Mouse (Mus musculus) lung, embryonic 15.5 days (tissue): ENCODE data around the gene Mettl23. TPM values are rescaled to one million over a fixed set of nuclear protein-coding genes. Genes with fewer than 3 reads are reported as not detected.
"Not testable (repeated sequence)": the region's sequence is repeated elsewhere in the genome, so short reads cannot be mapped to it uniquely, and the experiment has no call there.

Experiments
- ATAC-seq: fragments of 200-750 bp; cut with Nextera tagmentation; 2 replicates; pipeline ENCODE4 v1.8.0; 2017; ENCODE audit warnings: moderate number of reproducible peaks, borderline replicate concordance; ENCODE audit not compliant: low FRiP score, low TSS enrichment; ENCODE audit errors: extremely low read depth
- H3K27ac ChIP-seq: fragments of 300-500 bp; sonication (generic); 2 replicates; pipeline ENCODE4 v1.5.1; 2015; ENCODE audit warnings: moderate library complexity, mild to moderate bottlenecking, inconsistent platforms
- H3K27me3 ChIP-seq: fragments of 300-500 bp; sonication (generic); 2 replicates; pipeline ENCODE4 v1.6.1; 2015; ENCODE audit warnings: inconsistent platforms
- H3K36me3 ChIP-seq: fragments of 300-500 bp; sonication (generic); 2 replicates; pipeline ENCODE4 v1.6.1; 2015; ENCODE audit warnings: inconsistent platforms
- H3K4me1 ChIP-seq: fragments of 300-500 bp; sonication (generic); 2 replicates; pipeline ENCODE4 v1.6.1; 2015; ENCODE audit warnings: inconsistent platforms
- H3K4me2 ChIP-seq: fragments of 300-500 bp; sonication (generic); 2 replicates; pipeline ENCODE4 v1.6.1; 2015; ENCODE audit warnings: inconsistent platforms, mild to moderate bottlenecking, moderate library complexity
- H3K4me3 ChIP-seq: fragments of 300-500 bp; sonication (generic); 2 replicates; pipeline ENCODE4 v1.5.1; 2015; ENCODE audit warnings: mild to moderate bottlenecking, inconsistent platforms
- H3K9ac ChIP-seq: fragments of 300-500 bp; sonication (generic); 2 replicates; pipeline ENCODE4 v1.6.1; 2015; ENCODE audit warnings: inconsistent platforms
- H3K9me3 ChIP-seq: fragments of 300-500 bp; sonication (generic); 2 replicates; pipeline ENCODE4 v1.6.1; 2016; ENCODE audit warnings: inconsistent platforms
- WGBS: fragments of 180-500 bp; shearing (Covaris S2); methylation state at CpG from one replicate; pipeline ENCODE4 v1.1.7; 2015; 5-methylcytosine and 5-hydroxymethylcytosine counted together
- polyA plus RNA-seq: library from polyadenylated mRNA; unstranded; fragments of >200 nt; fragmentation: Nextera tagmentation; extraction: Ambion mirVana; gene quantifications from 2 replicates; pipeline ENCODE4 v1.2.1, GENCODE M21; 2015

Mettl23 gene
- polyA plus RNA-seq, 1 experiment from 2014 or later, result 61.3 TPM

DNA sequence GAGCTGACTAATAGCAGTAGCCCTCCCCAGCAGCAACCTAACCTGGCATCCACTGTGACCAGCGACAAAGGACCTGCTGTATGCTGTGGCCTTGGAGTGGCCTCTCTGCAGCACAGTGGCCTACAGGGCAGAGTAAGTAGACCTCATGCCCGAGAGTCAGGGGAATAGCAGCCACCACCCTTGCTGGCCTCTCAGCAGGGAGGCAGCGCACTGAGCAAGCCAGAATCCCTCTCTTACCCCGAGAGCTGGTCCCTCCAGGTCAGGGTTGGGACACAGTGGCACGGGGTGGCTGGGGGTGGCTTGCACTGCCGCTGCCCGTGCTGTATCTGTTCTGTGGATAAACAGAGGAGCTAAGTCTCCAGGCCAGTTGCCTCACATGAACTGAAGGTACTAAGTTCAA lies 3.5 kb upstream of the Mettl23 start:
- H3K27me3 ChIP-seq, result no peaks in the 10 kb centered on the region
- ATAC-seq, result no peak
- peaks cover 28% of the 10 kb centered on the region for H3K4me1 ChIP-seq
- no peak overlapping the region for H3K27ac ChIP-seq
- no peak overlapping the region for H3K4me3 ChIP-seq
- peaks cover 66% of the 10 kb centered on the region for H3K36me3 ChIP-seq
- H3K4me2 ChIP-seq, result no peak overlapping the region
- H3K9ac ChIP-seq, result no peak overlapping the region
- WGBS, result 73% methylated on average over 7 of the region's 7 CpGs
- no peaks in the 10 kb centered on the region for H3K9me3 ChIP-seq

DNA sequence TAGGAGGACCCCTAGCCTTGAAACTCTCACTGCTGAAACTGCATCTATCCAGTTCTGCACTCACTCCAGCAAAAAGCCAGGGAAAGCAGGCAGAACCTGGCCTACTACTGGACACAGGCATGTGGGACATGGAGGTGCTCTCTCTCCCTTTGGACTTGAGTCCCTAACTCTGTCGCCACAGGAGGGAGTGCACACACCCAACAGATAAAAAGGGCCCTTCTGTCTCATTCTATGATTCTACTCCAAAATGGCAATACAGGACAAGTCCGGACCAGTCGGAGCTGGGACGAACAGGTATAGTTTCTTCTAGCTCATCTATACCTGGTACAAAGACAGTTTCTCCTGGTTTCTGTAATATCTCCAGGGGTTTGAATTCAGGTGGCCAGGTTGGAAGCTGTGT lies 2.3 kb upstream of the Mettl23 start:
- 90% methylated on average over 4 of the region's 4 CpGs for WGBS
- peak overlapping the region; percentile 79; the same call in 1 of the 2 replicates for H3K9ac ChIP-seq
- H3K27me3 ChIP-seq, result no peaks in the 10 kb centered on the region
- no peak overlapping the region for H3K27ac ChIP-seq
- H3K4me2 ChIP-seq, result peak overlapping the region; percentile 76
- no peak for ATAC-seq
- H3K36me3 ChIP-seq, result peaks cover 54% of the 10 kb centered on the region
- H3K4me3 ChIP-seq, result no peak overlapping the region
- H3K9me3 ChIP-seq, result no peaks in the 10 kb centered on the region
- peaks cover 29% of the 10 kb centered on the region for H3K4me1 ChIP-seq

DNA sequence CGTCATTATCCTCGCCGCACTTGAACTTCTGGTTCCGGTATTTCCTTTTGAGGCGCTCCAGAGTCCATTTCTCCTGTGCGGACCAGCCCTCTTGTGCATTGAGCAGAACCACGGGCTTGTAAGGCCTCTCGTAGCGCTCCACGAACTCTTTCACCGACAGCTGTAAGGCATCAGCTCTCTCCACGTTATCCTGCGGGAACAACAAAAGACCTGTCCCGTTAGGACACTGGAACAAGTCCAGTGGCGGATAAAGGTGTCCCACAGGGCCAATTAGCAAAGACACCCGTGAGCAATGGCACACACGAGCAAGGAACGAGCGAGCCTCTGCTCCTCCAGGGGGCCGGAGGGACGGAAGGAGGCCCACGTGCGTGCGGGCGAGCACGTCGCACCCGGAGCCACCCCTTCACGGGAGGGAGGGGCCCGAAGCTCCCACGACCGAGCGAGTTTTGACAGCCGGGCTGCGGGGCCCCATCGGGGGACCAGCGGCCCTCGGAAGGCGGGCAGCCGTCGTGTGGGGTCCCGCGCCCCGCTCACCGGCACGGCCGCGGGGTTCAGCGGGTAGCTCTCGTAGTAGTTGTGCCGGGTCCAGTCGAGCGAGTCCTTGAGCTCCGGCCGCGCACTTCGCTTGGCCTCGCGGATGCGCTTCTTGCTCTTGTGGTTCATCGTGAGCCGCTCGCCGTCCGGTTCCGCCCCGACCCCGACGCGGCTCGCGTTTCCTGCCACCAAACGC lies 382 bp upstream of the Mettl23 start:
- H3K4me1 ChIP-seq, result peaks cover 29% of the 10 kb centered on the region
- ATAC-seq, result peak; percentile 56
- H3K4me2 ChIP-seq, result peak overlapping the region; percentile 76
- H3K27ac ChIP-seq, result peak overlapping the region; percentile 97
- no peaks in the 10 kb centered on the region for H3K9me3 ChIP-seq
- H3K4me3 ChIP-seq, result peak overlapping the region; percentile 77
- peak overlapping the region; percentile 79 for H3K9ac ChIP-seq
- no peaks in the 10 kb centered on the region for H3K27me3 ChIP-seq
- under 1% methylated on average over 73 of the region's 73 CpGs for WGBS
- H3K36me3 ChIP-seq, result peaks cover 36% of the 10 kb centered on the region

DNA sequence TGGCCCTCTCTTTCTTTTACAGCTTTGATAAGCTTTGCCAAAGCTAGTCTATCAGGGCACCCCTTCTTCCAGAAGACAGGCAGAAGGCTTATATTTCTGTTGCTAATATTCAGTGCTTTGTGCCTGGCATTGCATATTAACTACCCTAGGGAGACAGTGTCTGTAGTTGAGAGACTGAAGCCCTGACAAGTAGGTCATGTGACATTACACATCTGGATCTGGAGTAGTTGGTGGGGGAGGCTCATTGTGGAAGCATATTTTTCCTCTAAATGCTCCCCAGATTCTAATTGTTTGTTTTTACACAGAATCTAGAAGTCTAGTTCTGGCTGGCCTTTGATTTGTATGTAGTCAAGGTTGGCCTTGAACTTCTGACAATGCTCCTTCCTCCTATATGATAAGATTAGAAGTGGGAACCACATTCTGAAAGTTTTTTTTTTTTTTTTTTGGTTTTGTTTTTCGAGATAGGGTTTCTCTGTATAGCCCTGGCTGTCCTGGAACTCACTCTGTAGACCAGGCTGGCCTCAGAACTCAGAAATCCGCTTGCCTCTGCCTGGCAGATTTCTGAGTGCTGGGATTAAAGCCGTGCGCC lies 3.6 kb downstream of the Mettl23 start:
- Histone ChIP-seq H3K27me3 (no peaks in the 10 kb centered on the region), H3K36me3 (peaks cover 36% of the 10 kb centered on the region), H3K9me3 (no peaks in the 10 kb centered on the region), H3K9ac (no peak overlapping the region), H3K4me3 (no peak overlapping the region), H3K4me2 (no peak overlapping the region), H3K4me1 (peaks cover 34% of the 10 kb centered on the region), H3K27ac (no peak overlapping the region)
- no peak for ATAC-seq
- 80% methylated on average over 4 of the region's 4 CpGs for WGBS

DNA sequence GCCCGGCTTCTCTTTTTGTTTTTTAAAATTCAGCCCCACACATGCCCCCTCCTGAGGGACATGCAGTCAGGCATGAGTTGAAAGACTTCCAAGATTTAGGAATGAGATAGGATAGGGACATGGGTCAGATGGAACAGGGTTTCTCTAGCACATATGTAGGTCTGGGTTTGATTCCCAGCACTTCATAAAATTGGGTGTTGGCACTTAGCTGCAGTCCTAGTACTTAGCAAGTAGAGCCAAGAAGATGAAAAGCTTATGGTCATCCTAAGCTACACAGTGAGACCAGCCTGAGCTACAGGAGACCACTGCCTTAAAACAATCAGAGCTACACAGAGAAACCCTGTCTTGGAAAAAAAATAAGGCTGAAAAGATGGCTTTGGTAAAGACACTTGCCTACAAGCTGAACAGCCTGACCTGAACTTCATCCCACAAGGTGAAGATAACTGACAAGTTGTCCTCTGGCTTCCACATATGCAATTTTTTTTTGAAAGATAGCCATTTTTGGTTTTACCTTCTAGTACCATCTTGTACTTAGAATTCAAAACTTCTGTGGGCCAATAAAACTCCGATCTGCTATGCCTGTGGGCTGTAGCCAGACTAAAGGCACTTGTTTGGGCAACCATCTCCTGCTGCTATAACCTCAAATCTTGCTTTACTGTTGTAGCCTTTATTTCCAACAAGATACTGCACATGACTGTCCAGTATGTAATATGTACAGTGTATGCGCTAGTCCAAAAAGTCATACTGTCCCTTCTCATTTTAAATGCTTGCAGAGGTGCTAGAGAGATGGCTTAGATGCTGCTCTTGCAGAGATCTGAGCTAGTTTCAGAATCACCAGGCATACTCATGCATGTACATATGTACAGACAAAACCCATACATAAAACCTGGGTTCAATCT lies 4.4 kb downstream of the Mettl23 start:
- H3K36me3 ChIP-seq, result peaks cover 38% of the 10 kb centered on the region
- no peaks in the 10 kb centered on the region for H3K27me3 ChIP-seq
- ATAC-seq, result no peak
- no peak overlapping the region for H3K4me3 ChIP-seq
- no peak overlapping the region for H3K9ac ChIP-seq
- WGBS, result 85% methylated on average over 3 of the region's 3 CpGs
- H3K4me2 ChIP-seq, result no peak overlapping the region
- H3K27ac ChIP-seq, result no peak overlapping the region
- no peaks in the 10 kb centered on the region for H3K9me3 ChIP-seq
- H3K4me1 ChIP-seq, result peaks cover 29% of the 10 kb centered on the region

DNA sequence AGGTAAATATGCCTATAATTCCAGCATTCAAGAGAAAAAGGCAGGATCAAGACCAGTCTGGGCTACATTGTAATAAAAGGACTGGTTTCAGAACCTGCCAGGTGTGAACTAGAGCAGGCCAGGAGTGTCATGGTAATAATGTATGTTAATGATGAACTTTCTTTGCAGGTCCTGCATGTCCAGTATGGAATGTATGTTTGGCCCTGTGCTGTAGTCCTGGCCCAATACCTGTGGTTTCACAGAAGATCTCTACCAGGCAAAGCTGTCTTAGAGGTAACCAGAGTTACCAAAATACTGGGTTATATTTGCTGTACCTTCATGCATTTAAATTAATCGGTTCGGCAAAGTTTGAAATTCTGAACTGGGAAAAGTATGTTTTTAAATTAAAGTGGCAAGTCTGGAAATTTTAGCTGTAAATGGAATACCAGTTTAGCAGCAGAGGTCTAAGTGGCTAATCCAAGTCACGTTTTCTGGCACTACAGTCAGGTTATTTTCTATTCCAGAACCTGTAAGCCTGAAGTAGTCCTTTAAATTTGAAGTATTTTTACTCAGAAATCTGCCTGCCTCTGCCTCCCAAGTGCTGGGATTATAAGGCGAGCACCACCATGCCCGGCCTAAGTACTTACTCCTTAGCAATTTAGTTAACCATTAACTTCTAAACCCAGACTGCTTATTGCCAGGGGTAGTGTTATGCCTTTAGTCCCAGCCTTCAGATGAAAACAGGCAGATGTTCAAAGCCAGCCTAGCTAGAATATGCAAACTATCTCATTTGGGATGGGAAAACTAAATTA lies 5.2 kb downstream of the Mettl23 start:
- H3K9ac ChIP-seq, result no peak overlapping the region
- H3K27ac ChIP-seq, result peak overlapping the region; percentile 6; the same call in 1 of the 2 replicates
- H3K36me3 ChIP-seq, result peaks cover 38% of the 10 kb centered on the region

DNA sequence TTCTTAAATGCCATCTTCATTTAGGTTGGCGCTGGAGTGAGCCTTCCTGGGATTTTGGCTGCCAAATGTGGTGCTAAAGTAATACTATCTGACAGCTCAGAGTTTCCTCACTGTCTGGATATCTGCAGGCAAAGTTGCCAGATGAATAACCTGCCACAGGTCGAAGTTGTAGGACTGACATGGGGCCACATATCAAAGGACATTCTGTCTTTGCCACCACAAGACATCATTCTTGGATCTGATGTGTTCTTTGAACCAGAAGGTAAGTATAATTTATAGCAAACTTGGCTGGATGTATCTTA lies 5.8 kb downstream of the Mettl23 start:
- H3K4me1 ChIP-seq, result peaks cover 29% of the 10 kb centered on the region
- not testable (repeated sequence) for H3K4me3 ChIP-seq, H3K9me3 ChIP-seq, H3K9ac ChIP-seq, H3K4me2 ChIP-seq, ATAC-seq, H3K27me3 ChIP-seq
- WGBS, result 74% methylated on average over 2 of the region's 2 CpGs
- H3K36me3 ChIP-seq, result peaks cover 38% of the 10 kb centered on the region
- H3K27ac ChIP-seq, result 0 out of 2 replicates have a peak overlapping the region, but pooled peaks have one; percentile 6

More for the DNA sequence above, 5.2 kb downstream of the Mettl23 start:
- Histone ChIP-seq H3K4me2 (no peak overlapping the region), H3K4me3 (no peak overlapping the region), H3K9me3 (no peaks in the 10 kb centered on the region), H3K27me3 (no peaks in the 10 kb centered on the region), H3K4me1 (peaks cover 29% of the 10 kb centered on the region)
- 66% methylated on average over 5 of the region's 5 CpGs for WGBS
- no peak for ATAC-seq

DNA sequence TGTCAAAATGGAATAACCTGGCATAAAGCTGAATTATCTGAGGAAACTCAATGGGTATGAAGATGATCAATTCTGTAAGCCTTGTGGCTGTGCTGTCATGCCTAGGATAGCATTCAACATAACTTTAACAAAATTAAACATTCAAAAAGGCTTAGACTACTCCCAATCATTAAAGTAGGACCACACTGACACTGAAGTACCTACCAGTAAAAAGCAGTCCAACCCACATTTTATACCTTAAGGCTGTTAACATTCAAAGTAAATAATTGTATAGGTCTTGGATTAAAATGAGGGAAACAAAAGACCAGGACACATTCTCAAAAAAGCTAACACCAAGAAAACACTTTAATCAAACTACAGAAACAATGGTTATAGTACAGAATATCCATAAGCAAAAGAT lies 6.5 kb downstream of the Mettl23 start:
- no peak for ATAC-seq
- Histone ChIP-seq H3K27me3 (no peaks in the 10 kb centered on the region), H3K4me2 (no peak overlapping the region), H3K36me3 (peaks cover 38% of the 10 kb centered on the region), H3K27ac (no peak overlapping the region), H3K9ac (no peak overlapping the region), H3K4me3 (no peak overlapping the region), H3K4me1 (peaks cover 27% of the 10 kb centered on the region), H3K9me3 (no peaks in the 10 kb centered on the region)

DNA sequence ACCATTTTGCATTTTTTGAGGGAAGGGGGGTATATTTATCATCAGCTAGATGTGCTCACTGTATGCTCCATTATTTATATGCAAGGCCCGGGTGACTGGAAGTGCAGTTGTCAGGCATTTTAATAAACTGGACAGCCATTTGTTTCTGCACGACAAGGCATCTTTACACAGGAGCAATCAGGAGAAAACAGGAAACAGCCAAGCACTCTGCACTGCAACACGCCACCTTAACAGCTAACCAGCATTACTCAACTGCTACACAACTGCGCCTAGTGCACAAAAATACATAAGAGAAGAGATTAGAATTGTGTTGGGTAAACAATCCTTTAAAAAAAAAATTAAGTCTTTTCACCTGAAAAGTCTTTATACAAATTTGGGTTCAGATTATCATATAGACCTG lies 7.0 kb downstream of the Mettl23 start:
- Histone ChIP-seq H3K4me1 (peaks cover 31% of the 10 kb centered on the region), H3K4me2 (peak overlapping the region; percentile 77), H3K9ac (peak overlapping the region; percentile 5; the same call in 1 of the 2 replicates), H3K27ac (no peak overlapping the region), H3K36me3 (peaks cover 38% of the 10 kb centered on the region), H3K4me3 (peak overlapping the region; percentile 84), H3K27me3 (no peaks in the 10 kb centered on the region), H3K9me3 (no peaks in the 10 kb centered on the region)
- ATAC-seq, result no peak
- WGBS, result 32% methylated on average over 4 of the region's 4 CpGs

DNA sequence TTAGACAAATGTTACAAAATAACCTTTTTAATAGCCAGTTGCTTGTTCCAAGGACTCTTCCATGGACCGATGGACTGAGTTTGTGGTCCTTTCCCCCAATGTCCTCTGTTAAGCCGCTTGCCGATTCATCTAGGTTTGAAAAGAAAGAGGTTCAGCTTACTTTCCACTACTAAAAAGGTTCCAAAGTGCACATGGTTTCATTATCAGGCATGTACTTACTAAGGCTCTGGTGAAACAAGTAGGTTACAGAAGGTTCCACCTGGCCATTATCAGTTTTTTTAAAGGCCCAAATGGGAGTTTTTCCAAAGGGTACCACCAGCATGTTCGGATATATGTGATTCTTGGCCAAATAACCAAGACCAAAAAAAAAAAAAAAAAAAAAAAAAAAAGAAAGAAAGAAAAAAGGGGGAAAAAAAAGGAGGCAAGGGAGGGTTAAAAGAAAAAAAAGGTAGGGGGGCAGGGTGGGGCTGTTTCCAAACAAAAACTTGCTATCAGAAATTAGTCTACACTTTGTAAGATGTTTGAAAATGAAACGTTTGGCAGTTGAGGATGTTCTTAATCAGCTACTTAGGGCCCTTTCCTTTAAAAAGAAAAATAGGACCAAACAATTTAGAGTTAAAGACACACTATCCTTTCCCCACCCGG lies 7.9 kb downstream of the Mettl23 start:
- ATAC-seq, result no peak
- Histone ChIP-seq H3K27me3 (no peaks in the 10 kb centered on the region), H3K4me1 (peaks cover 32% of the 10 kb centered on the region), H3K4me3 (peak overlapping the region; percentile 84), H3K27ac (peak overlapping the region; percentile 100; the same call in 1 of the 2 replicates), H3K36me3 (peaks cover 38% of the 10 kb centered on the region), H3K9me3 (no peaks in the 10 kb centered on the region), H3K9ac (peak overlapping the region; percentile 95), H3K4me2 (peak overlapping the region; percentile 77)
- WGBS, result 26% methylated on average over 6 of the region's 6 CpGs
